Mouse (Mus musculus) adrenal gland, postnatal 14 days (tissue): ENCODE measurements at regions not wholly inside any gene's neighbourhood (a gene's known extent, or its start where the extent isn't known, plus 50 kb on each side); places are given as distances from the start of the nearest gene placed in this dataset.

Experiments
- DNase-seq: peaks from one replicate; pipeline ENCODE4 v3.0.0; 2021; ENCODE audit warnings: mixed read lengths

GRCm38 (mm10) chr9:115683951-115684350 is 225.3 kb upstream of the Gadl1 start:
- no peak for DNase-seq

GRCm38 (mm10) chr9:115686605-115687004 is 222.7 kb upstream of the Gadl1 start:
- DNase-seq = peak; percentile 36

- peak; percentile 13 for DNase-seq
Observed at GRCm38 (mm10) chr9:115692837-115693236, 216.4 kb upstream of the Gadl1 start.

- no peak for DNase-seq
Observed at GRCm38 (mm10) chr9:115703791-115704190, 205.5 kb upstream of the Gadl1 start.

- DNase-seq = peak; percentile 82
Observed at GRCm38 (mm10) chr9:115704249-115704648, 205.0 kb upstream of the Gadl1 start.

- no peak for DNase-seq
Observed at GRCm38 (mm10) chr9:115705761-115706160, 203.5 kb upstream of the Gadl1 start.

GRCm38 (mm10) chr9:115708199-115708934 is 200.9 kb upstream of the Gadl1 start:
- DNase-seq = peak; percentile 53

- peak; percentile 67 for DNase-seq
Observed at GRCm38 (mm10) chr9:115710039-115710739, 199.1 kb upstream of the Gadl1 start.

- DNase-seq = no peak
Observed at GRCm38 (mm10) chr9:115720306-115720705, 188.9 kb upstream of the Gadl1 start.

- no peak for DNase-seq
Observed at GRCm38 (mm10) chr9:115720841-115721240, 188.4 kb upstream of the Gadl1 start.

- no peak for DNase-seq
Observed at GRCm38 (mm10) chr9:115724063-115724462, 185.2 kb upstream of the Gadl1 start.

GRCm38 (mm10) chr9:115727361-115727760 is 181.9 kb upstream of the Gadl1 start:
- DNase-seq = peak; percentile 77

- DNase-seq = no peak
Observed at GRCm38 (mm10) chr9:115731557-115731956, 177.7 kb upstream of the Gadl1 start.

GRCm38 (mm10) chr9:115733104-115733503 is 176.2 kb upstream of the Gadl1 start:
- no peak for DNase-seq

GRCm38 (mm10) chr9:115739984-115740383 is 169.3 kb upstream of the Gadl1 start:
- no peak for DNase-seq

- DNase-seq = no peak
Observed at GRCm38 (mm10) chr9:115746436-115746835, 162.8 kb upstream of the Gadl1 start.

- peak; percentile 46 for DNase-seq
Observed at GRCm38 (mm10) chr9:115760496-115760895, 148.8 kb upstream of the Gadl1 start.

GRCm38 (mm10) chr9:115764136-115764535 is 145.1 kb upstream of the Gadl1 start:
- DNase-seq = no peak

- DNase-seq = no peak
Observed at GRCm38 (mm10) chr9:115766471-115766870, 142.8 kb upstream of the Gadl1 start.

- no peak for DNase-seq
Observed at GRCm38 (mm10) chr9:115775112-115775511, 134.1 kb upstream of the Gadl1 start.

- no peak for DNase-seq
Observed at GRCm38 (mm10) chr9:115775858-115776257, 133.4 kb upstream of the Gadl1 start.

- DNase-seq = peak; percentile 15
Observed at GRCm38 (mm10) chr9:115777097-115777864, 132.0 kb upstream of the Gadl1 start.

- DNase-seq = no peak
Observed at GRCm38 (mm10) chr9:115778862-115779261, 130.4 kb upstream of the Gadl1 start.
